Mouse (Mus musculus): ENCODE measurements around the gene Scyl1.
"Not testable (repeated sequence)": the region's sequence is repeated elsewhere in the genome, so short reads cannot be mapped to it uniquely, and the experiment has no call there.

Gene Scyl1

DNA sequence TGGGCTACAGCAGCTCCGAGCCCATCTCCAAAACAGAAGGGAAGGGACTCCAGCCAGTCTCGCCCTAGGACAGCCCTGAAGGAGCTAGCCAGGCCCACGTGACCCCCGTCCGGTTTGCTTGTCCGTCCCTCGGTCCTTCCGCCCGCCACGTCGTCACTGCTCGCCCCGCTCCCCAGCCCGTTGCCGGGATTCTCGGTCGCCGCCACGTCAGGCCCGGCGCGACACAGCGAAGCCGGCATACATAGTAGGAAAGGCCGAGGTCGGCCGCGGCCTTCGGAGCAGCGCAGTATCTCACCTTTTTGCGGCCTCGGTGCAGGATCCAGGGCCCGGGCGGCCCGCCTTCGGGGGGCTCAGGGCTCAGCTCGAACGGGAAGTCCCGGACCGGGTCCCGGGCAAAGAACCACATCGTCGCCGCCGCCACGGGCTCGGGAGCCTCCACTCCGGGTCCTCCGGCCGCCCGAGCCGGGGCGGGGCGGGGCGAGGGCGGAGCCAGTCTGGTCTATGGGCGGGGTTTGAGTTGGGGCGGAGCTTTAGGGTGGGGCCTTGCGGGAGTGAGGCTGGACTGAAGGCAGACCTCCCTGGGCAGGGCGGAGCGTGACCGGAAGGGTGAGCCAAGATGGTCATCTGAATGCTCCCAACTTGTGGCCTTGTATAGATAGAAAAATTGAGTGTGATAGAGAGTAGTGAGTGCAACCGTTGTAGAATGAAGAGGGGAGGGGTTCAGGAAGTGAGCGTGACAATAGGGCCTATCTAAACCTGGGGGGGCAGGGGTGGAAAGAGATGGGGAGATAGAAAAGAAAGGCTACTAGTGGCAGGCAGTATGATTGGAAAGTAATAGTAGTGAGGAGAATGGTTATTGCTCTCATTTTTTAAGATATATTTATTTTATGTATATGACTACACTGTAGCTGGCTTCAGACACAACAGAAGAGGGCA lies at the start of gene Scyl1:
Gene Scyl1 (minus strand): TSS at position 495 of the 936 bp plus-strand sequence.
- peak; percentile 95 to 98 for DNase-seq (ENCODE audit: low spot score in 2 of 2)

DNA sequence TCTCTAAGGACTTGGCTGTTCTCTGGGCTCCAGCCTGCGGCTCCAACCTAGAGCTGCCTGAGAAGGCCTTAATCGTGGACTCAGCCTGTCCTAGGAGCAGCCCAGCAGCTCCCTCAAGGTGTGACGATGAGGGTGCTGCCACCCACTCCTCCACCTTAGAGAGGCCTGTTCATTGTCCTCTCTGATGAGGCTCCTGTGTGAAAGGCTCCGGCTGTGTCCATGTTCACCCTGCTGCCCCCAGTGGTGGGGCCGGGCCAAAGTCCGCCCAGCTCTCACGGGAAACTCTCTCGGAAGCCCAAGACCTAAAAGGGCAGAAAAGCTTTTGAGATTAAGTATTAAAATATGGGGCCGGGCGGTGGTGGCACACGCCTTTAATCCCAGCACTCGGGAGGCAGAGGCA lies 48.3 kb upstream of the Scyl1 start:
- DNase-seq (ENCODE audit: low spot score in 2 of 2) = peak in 1 of 2 experiments; percentile 59

DNA sequence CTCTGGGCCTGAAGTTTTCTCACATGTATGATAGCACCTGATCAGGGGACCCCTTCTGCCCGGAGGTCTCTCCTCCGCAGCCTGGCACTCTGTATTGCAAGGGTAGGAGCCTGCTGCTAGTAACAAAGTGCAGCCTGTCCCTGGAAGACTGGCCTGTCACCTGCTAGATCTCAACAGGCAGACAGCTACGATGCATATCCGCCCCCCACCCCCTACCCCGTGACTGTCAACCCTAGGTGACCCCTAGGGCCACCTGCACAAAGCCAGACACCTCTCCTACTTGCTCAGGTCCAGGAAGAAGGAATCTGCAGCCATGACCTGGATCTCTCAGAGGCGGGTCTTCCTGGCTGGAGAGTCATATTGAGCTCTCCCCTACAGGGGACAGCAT lies 47.4 kb upstream of the Scyl1 start:
- DNase-seq (ENCODE audit: low spot score in 2 of 2) = no peak

DNA sequence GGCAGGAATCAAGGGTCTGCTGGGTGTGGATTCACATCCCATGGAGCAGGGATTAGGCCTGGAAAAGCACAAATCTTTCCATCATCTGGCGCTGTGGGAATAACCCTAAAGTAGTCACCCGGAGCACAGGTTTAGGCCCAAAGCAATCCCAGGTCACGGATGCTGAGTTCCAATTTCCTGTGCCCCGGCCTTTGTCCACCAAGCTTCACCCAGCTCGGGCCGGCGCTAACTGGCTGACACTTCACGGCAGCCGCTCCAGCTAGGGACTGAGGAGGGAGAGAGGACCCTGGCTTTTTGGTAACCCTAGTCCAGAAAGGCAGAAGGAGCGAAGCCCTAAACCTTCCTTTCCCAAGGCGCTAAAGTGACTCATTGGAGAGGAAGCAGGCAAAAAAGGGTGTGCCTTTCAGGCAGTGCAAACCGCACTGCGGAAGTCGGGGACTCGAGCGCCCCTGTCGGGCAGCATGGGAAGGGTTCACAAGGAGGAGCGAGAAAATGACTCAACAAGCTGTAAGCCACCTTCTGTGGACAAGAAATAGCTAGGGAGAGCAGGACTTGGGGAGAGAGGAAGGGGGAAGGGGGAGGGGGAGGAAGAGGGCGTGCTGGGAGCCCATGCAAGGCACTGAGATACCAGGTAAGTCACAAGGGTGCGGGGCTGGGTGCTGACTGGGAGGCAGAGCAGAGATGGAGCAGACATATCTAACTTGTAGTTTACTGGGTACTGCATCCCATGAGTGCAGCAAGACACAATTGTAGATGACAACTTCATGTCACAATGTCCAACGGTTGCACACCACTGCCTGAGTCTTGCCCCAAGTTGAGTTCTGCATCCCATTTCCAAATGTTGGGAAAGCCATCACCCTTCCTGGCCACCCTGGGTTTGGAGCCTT lies 46.7 kb upstream of the Scyl1 start:
- DNase-seq (ENCODE audit: low spot score in 2 of 2) = peak; percentile 86 to 93

DNA sequence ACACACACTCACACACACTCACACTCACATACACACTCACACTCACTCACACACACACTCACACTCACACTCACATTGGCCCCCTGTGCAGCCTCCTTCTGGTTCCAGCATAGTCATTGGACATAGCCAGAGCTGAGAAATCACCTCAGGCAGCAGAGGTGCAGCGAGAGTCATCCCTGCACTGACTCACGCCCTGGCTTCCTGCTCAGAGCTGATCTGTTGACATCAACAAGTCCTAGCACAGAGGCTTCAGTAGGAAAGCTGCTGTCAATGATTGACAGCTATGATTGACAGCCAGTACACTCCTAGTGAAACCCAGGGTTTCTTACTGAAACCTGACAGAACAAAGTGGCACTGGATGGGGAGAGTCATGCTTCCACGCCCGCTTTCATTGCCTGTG lies 44.7 kb upstream of the Scyl1 start:
- no peak for DNase-seq (ENCODE audit: low spot score in 2 of 2)

DNA sequence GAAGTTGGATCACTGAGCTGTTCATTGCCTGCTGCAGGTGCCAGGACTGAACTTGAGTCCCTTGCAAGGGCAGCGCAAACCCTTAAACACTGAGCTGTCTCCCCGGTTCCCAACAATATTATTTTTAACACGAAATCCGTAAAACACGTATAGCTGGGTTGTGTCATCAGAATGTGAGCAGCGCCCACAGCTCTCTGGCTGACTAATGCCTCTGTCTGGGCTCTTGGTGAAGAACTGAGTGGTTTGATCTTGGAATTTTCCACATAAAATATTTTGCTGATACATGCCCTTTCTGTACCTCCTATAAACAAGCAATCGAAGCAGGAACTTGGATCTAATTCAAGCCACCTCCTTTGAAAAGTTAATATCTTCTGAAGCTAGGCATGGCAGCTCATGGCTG lies 43.8 kb upstream of the Scyl1 start:
- no peak for DNase-seq (ENCODE audit: low spot score in 2 of 2)

DNA sequence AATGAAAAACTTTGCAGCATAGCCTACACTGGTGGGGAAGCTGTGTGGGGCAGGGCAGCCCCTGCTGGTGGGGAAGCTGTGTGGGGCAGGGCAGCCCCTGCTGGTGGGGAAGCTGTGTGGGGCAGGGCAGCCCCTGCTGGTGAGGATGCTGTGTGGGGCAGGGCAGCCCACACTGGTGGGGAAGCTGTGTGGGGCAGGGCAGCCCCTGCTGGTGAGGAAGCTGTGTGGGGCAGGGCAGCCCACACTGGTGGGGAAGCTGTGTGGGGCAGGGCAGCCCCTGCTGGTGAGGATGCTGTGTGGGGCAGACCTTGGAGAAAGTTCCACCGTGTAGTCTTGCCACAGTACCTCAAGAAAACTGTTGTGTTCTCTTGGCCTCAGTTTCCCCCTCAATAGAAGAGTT lies 42.8 kb upstream of the Scyl1 start:
- DNase-seq (ENCODE audit: low spot score in 2 of 2) = not testable (repeated sequence)

DNA sequence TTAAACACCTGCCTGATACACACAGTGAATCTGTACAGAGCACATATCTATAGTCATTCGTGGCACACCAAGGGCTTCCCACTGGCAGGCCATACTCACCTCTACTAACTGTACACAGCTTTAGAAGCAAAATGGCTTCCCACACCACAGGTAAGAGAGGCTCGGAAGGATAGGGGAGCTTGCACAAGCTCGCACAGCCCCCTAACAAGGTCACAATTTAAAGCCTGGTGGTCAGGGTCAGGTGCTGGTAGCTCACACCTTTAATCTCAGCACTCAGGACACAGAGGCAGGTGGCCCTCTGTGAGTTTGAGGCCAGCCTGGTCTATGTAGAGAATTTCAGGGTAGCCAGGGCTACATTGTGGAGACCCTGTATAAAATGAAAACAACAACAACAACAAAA lies 42.3 kb upstream of the Scyl1 start:
- DNase-seq (ENCODE audit: low spot score in 2 of 2) = no peak

DNA sequence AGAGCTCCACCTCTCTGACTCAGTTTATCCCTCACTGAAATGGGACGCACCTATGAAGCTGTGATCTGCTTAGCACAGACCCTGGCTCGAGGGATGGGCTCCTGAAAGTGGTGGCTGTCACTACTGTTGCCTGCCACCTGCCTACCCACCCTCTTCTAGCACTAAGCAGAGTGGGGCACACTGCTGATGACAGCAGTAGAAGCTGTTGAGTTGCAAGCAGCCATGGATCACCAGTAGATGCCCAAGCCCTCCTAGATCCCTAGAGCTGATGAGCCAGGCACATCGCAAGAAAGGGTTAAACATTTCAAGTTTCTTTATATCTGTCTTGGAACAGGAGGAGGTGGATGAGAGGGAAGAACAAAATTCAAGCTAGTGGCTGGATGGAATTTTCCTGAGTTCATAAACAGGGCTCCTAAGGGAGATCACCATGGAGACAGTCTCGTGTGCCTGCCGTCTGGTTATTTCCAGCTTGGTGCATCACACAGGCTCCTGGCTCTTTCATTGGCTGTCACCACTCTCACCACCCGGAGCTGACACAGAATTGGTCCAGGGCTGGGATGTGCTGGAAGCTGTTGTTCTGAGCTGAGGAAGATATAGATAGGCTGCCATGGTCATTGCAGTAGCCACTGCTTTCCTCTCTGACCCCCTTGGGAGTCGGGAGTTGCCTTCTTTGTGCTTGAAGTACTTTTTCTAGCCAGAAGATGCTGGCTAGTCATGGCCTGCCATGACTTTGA lies 40.7 kb upstream of the Scyl1 start:
- no peak for DNase-seq (ENCODE audit: low spot score in 2 of 2)

DNA sequence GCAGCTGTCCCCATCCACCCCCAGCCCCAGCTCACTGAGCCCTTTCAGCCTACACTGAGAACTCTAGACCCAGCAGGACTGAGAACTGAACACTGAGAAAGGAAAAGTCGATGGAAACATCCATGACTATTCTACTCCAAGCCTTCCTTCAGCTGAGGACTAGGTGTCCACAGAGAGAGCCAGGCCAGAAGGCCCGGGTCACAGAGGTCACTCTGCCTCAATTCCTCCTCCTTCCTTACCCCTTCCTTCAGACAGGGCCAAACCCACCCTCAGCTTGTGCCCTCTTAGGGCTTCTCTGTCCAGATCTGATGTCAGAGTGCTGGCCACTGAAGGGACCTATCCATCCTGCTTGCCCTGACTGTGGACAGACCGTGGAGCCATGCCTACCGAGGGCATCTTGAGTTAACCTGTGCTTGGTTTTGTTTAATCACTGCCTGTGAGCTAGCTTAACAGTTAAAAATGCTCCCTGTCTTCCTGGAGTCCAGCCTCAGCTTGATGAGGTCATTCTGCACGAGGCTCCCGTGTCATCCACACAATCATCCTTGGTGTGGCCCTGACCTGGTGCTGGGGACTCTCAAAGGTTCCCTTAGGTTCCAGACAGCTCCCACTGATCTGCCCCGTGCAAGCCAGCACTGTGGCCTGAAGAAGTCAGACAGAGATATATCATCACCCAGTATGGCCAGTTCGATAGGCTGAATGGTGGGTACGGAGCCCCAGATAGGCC lies 39.8 kb upstream of the Scyl1 start:
- no peak for DNase-seq (ENCODE audit: low spot score in 2 of 2)

DNA sequence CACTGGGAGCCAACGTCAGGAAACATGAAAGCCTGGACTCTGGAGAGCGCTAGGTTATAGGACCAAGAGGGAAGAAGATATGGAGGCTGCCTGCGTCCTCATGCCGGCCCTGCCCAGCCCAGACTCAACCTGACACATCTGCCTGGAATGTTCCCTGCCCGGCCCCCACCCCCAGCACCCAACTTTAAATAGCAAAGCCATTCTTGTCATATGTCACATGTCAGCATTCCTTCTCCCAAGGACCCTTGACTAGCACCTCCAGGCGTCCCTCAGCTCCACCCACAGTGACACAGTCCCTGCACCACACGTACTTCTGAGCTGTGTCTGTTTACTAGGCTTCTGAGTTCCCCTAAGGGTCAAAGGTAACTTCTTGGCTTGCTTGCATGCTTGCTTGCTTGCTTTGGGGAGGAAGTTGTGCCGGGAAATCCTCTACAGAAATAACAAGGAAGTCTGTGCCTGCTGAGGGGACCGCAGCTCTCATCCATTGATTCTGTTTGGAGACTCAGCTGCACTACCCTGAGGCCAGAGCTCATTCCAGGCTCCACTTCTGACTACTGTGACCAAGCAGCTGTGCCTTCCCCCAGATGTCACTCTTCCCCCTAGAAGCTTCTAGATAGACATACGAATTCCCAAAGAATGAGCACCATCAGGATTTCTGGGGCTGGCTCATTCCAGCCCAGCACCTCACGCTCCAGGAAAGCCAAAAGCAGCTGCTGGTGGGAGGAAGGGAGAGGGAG lies 39.1 kb upstream of the Scyl1 start:
- DNase-seq (ENCODE audit: low spot score in 2 of 2) = no peak

DNA sequence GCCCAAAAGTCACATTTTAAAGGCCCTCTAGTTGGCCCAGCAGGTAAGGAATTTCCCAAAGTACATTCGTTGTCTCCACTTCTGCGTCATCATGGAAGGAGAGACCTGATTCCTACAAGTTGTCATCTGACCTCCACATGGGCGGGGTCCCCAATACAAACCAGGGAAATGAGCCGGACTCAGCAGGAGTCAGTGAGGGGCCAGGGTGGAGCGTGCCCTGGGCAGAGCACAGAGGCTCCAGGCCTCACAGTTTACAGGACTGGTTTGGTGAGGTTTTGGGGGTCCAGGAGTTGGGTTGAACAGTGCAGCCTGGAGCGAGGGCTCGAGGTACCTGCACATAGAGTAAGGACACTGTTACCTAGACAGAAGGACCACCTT lies 38.5 kb upstream of the Scyl1 start:
- no peak for DNase-seq (ENCODE audit: low spot score in 2 of 2)

DNA sequence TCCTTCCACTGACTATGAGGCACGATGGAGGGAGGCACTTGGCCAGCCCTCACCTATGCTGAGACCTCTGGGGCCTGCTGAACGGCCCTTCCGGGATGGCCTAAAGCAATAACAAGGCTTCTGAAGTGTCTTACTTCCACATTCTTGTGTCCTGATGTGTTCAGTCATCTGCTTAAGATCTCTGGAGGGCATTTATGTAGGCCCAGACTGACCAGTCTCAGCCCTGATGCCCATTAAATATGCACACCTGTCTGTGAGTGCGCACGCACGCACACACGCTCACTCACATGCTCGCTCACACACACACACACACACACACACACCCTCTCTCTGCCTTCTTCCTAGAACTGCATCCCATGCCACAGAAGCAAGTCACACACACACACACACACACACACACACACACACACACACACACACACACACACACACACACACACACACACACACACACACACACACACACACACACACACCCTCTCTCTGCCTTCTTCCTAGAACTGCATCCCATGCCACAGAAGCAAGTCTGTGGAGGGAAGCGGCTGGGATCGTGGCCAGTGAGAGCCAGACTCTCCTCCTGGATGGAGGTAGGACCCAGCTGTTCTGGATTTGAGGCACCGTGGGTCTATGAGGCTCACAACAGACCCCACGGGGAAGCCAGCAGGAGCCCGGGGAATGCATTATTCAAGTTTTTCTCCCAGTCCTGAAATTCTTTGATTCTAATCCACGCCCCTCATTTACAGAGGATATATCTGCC lies 37.9 kb upstream of the Scyl1 start:
- DNase-seq (ENCODE audit: low spot score in 2 of 2) = no peak

DNA sequence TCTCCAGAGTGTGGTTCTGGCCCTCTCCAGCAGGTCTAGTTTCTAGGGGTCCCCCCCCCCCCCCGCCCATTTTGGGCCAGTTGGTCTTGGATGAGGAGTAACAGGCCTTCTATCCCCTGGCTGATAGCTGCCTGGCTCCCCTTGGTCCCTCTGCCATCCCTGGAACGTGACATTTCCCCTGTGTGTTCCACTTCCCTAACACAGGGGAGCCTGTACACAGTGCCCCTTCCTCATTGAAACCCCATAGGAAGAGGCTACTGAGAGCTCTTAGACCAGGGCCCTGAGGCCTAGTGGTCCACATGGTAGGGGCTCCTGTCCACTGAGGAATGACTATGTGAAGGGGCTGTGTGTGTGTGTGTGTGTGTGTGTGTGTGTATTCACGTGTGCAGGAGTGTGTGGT lies 36.5 kb upstream of the Scyl1 start:
- DNase-seq (ENCODE audit: low spot score in 2 of 2) = no peak

DNA sequence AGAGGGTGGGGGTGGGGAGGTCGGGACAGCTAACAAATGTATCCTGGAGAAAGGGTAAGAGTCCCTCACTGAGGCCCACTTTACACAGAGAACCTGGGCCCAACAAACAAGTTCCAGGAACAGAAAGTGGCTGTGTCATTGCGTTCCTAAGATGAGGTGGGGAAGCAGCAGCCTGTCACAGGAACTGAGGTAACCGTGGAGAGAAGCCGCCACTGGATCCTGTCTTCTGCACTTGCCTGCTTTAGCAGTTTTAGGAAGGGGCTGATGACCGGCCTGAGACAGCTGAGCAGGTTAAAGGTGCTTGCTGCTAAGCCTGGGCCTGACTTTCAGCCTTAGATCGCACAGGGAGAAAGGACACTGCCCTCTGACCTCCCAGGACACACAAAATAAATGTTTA lies 35.6 kb upstream of the Scyl1 start:
- no peak for DNase-seq (ENCODE audit: low spot score in 2 of 2)

DNA sequence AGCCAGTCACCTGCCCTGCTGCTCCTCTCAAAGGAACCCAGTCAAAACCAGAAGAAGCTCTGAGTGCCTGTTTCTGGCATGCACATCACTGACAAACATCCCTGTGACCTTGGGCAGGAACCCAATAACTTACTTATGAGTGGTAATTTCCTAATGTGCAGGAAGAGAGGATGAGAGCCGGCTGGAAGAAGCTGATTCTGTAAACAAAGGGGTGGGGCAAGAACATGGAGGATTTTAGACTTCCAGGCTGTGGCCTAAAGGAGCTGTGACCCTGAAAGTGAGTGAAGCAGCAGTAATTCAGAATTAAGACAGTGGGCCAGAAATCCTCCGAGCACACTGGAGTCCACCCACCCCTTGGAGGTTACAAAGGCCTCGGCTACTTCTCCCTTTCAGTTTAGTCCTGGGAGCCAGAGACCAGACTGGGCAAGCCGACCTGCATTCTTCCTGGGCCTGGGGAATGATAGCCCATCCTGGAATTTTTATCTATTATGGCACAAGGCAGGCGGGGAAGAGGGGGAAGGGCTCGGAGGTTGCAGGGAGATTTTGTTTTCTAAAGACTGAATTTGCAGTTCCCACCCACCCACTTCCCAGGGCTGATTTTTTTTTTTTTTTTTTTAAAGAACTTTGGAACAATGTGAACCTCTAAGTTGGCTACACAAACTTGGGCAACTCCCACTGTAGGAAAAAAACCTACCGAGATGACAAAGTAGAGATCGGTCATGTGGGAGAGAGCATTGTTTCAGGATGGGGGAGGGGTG lies 35.0 kb upstream of the Scyl1 start:
- no peak for DNase-seq (ENCODE audit: low spot score in 2 of 2)

DNA sequence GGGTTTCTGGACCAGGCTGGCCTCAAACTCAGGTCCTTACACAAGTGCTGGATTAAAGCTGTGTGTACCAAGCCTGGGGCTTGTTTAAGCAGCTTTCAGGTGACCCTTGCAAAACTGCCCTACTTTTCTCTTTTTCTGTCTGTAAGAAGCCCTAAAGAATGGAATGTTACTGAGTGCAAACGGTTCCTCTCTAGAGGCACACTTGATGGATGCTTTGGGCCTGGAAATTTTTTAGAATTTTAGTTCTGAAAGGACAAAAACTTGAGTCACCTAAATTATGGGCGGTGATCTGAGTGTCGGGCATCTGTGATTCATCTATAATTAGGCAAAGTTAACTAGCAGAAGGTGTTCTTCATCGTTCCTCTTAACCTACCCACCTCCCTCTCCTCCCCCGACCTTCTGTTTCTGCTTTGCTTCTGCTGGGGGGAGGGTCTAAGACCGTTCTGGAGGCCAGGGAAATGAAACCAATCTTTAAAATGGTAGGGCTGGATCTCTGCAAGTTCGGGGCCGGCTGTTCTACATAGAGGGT lies 33.2 kb upstream of the Scyl1 start:
- DNase-seq (ENCODE audit: low spot score in 2 of 2) = no peak

DNA sequence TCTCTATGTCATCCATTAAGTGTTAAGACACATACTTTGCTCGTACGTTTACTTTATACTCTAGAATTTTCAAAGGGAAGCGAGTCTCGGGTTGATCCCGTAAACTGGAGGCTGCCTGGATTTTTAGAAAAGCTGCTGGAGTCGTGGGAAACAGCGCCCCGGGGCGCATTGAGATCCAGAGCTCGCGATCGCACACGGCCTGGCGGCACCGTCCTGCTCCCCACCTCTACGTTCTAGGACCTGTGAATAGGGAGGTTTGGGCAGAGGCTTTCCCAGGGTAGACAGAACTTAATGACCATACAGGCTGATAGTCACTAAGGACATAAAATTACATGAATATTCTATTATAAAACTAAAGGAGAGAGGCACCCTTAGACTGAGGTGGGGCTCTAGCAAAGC lies 32.7 kb upstream of the Scyl1 start:
- peak in 1 of 2 experiments; percentile 53 for DNase-seq (ENCODE audit: low spot score in 2 of 2)

Measured in spleen, postnatal 10 days (tissue).